Mouse (Mus musculus) cerebellum, adult 2 months (tissue): ENCODE measurements around the gene Fes.

ENCODE experiments used
- CTCF ChIP-seq: fragments of 200-500 bp; IDR thresholded peaks from 2 replicates; pipeline ENCODE4 v1.5.1; 2011; ENCODE audit warnings: low read depth, mild to moderate bottlenecking, control low read depth, low read length, moderate library complexity, borderline replicate concordance; ENCODE audit not compliant: insufficient read depth
- POLR2A ChIP-seq: fragments of 200-500 bp; IDR thresholded peaks from 2 replicates; pipeline ENCODE4 v1.6.1; 2011; ENCODE audit warnings: low read length, control low read depth, borderline replicate concordance; ENCODE audit not compliant: insufficient read depth

DNA sequence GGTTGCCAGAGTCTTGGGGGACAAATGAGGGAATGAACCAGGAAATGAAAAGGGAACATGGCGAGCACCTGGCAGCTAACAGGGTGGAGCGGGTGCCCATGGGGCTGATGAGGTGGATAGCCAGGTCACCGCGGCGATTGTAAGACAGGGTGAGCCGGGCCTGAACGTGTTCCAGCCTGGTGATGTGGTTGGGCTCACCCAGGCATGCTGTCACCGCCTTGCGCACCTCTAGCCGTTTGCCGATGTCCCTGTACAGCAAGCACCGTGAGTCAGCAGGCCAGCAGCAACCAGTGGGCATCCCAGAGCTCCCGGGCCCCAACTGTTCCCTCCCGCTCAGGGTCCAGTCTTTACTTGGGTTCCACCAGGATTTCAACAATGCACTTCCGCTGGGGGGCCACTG, 4.4 kb upstream of the Fes start:
- no peak for TF ChIP-seq CTCF
- TF ChIP-seq POLR2A = no peak
